Mouse (Mus musculus) forelimb bud, embryonic 11.5 days (tissue): ENCODE measurements around the gene Ubxn1.
"Not testable (repeated sequence)": the region's sequence is repeated elsewhere in the genome, so short reads cannot be mapped to it uniquely, and the experiment has no call there.

Source experiments
- DNase-seq: peaks from one replicate; pipeline ENCODE4 v3.0.0-alpha.2; 2012; ENCODE audit warnings: low read depth, low spot score

Ubxn1 gene

GRCm38 (mm10) chr19:8871267-8872186 is at the start of gene Ubxn1:
Gene Ubxn1, plus strand, starts transcription at chr19:8871496.
- peak; percentile 93 for DNase-seq

- DNase-seq, result no peak
Measured at GRCm38 (mm10) chr19:8822696-8823095, 48.6 kb upstream of the Ubxn1 start.

- DNase-seq, result no peak
Measured at GRCm38 (mm10) chr19:8829660-8830059, 41.6 kb upstream of the Ubxn1 start, which contains the start of gene AC129217.1. Gene AC129217.1, plus strand, starts transcription at chr19:8829773.

- DNase-seq, result no peak
Measured at GRCm38 (mm10) chr19:8830664-8831063, 40.6 kb upstream of the Ubxn1 start.

- no peak for DNase-seq
Measured at GRCm38 (mm10) chr19:8831262-8831661, 40.0 kb upstream of the Ubxn1 start.

- DNase-seq, result no peak
Measured at GRCm38 (mm10) chr19:8832971-8833370, 38.3 kb upstream of the Ubxn1 start.

- not testable (repeated sequence) for DNase-seq
Measured at GRCm38 (mm10) chr19:8836327-8836726, 35.0 kb upstream of the Ubxn1 start.

DNA sequence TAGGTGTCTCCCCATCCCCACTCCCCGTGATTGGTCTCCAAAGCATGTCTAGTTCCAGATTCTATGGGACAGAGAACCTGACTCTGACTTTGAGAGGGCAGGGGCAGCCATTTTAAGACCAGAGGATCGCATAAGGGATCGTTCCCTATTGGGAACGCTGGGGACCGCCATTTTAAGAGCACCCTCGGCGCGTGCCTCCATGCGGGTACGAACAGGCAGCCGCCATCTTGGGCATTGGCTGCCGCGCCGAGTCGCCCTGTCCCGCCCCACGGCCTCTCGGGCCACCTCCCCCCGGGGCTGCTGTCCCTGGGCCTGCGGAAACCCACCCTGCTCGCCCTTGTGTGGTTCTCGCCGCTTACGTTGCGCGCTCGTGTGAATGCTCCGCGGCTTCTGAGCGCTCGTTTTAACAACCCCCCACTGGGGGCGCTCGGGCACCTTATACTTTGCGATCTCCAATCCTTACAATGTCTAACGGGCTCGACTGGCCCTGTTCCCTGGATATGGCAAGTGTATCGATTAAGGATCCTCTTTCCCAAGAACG is 34.0 kb upstream of the Ubxn1 start, which contains the start of gene Bscl2:
Bscl2 (plus strand) TSS at position 217 of the 541 bp plus-strand sequence.
- DNase-seq, result peak; percentile 83

DNA sequence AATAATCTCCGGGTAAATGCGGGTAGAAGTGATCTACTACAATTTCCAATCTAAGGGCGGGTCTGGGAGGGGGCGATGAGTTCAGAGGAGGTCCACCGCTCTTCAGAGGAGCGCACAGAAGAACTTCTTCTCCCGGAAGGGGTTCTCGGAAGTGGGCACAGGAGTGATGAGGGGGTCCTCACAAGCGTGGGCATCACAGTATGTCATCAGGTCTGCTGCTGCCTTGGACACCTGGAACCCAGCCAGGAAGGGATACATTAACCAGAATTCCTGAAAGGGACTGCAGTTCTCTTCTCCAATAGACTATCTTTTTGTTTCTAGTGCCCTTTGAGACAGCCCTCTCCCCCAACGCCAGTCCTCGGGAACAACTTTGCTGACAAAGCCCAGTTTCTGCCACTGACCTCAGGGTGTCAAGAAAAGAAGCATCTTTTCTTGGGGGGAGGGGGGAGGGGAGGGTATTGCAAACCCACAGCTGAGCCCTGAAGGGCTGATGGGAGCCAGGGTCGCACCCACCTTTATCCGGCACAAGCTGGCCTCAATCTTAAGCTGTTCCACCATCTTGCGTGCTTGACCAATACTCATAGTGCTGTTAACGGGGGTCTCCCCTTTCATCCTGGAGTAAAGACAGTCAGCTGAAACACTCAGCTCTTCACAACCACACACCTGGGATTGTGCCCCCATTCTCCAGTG is 33.1 kb upstream of the Ubxn1 start:
- DNase-seq, result no peak

DNA sequence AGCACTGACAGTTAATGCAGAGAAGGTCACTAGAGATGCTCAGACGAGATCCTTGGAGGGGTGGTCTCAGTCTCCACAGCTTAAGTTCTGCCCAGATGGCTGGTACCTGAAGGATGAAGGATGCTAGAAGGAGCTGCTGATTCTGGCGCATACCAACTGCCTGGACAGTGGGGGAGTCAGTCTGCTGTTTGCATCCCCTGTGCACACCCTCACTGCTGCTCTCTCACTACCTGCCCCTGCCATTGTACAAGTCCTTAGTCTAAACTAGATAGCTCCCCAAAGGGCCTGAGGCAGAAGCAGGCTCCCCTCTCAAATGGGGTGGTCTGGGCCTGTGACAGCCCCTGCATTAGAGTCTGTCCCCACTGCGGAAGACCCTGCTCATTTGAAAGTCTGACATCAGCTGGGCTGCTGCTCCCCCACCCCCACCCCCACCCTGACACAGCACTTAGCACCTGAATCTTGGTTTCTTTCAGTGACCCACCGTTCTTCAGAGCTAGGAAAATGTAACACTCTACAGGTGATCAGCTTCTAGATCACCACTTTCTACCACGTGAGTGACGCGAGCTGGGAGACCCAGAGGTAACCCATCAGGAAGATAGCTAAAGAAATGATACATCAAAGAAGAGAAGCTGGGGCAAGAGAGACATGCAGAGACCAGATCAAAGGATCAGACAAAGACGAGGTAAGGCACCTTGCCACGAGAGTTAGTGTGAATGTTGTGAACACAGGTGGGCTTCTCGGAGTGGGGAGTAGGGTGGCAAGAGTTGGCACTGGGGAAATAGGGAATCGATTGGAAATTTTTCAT is 32.0 kb upstream of the Ubxn1 start, which contains the start of gene Gng3:
Gng3 (minus strand) TSS at position 92 of the 805 bp plus-strand sequence.
- no peak for DNase-seq

DNA sequence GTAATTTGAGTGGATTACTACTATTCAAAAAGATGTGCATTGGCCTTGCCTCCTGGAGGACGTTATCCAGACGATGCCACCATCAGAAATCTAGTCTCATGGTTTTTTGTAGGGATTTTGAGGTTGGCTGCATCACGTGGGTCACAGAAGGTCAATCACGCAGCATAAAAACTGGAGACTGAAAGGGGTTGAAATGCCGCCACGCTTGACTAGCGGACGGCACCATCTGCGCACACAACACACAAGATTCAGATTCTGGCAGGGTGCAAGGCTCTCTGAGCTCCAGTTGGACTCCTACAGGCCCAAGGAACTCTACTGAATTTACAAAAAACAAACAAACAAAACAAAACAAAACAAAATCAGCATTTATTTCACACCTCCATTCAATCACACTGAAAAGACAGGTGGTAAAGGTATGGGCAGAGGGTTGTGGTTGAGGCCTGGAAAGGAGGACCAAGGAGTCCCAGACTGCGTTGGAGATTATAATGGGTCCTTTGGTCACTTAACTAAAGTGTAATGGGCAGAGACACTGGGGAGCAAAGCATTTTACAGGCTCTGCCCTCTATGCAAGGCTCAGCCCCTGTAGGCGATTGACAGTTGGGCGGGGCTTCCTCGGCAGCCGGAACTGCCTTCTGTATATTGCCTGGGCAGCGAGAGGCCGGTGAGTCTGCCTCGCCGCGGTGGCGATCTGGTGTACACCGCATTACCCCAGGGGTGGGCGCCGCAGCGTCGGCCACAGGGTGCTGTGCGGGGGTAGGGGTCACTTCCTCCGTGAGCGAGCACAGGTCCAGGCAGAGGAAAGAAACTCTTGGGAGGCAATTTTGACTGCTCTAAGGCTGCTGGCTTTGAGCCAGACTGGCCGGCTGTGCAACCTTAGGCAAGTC is 31.1 kb upstream of the Ubxn1 start:
- no peak for DNase-seq

DNA sequence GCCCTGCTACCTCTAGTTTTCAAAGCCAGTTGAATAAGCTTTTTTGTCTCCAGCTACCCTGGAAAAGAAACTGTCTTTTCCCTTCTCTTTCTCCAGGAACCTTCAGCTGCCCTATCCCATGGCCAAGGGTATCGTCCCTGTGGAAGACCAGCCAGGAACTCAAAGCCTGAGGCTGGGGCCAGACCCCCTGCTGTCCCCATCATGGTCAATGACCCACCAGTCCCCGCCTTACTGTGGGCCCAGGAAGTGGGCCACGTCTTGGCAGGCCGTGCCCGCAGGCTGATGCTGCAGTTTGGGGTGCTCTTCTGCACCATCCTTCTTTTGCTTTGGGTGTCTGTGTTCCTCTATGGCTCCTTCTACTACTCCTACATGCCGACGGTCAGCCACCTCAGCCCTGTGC is 30.3 kb upstream of the Ubxn1 start:
- DNase-seq, result no peak

GRCm38 (mm10) chr19:8842961-8843360 is 28.3 kb upstream of the Ubxn1 start:
- no peak for DNase-seq

GRCm38 (mm10) chr19:8844371-8845129 is 26.7 kb upstream of the Ubxn1 start:
- peak; percentile 74 for DNase-seq

DNA sequence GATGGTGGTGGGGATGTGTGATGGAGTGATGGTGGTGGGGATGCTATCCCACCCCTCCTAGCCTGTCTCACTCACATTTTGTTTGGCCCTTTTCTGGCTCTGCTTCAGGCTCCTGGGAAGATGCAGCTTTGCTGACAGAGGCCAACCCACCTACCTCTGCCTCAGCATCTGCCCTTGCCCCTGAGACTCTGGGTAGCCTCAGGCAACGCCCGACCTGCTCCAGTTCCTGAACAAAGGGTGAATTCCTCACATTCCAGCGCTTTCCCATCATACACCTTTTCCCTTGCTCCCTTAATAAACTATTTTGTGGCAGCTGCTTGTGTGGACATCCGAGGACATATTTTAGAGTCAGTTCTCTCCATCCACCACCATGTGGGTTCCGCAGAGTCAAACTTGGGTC is 22.9 kb upstream of the Ubxn1 start:
- no peak for DNase-seq

- no peak for DNase-seq
Measured at GRCm38 (mm10) chr19:8850402-8850901, 20.8 kb upstream of the Ubxn1 start, which contains the start of gene Lrrn4cl. Gene Lrrn4cl, plus strand, starts transcription at chr19:8850768.

DNA sequence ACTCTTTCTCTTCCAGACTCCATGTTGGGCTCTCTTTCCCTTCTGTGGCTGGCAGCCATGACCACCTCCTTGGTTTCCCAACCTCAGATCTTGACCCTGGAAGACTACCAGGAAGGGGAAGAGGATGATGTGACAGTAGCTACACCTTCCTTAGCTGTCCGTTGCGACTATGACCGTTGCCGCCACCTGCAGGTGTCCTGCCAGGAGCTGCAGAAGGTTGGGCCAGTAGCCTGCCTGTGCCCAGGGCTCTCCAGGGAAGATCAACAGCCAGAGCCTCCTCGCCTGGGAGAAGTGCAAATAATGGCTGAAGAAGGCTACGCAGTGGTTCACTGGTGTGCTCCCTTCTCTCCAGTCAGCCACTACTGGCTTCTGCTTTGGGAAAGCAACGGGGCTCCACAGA is 19.7 kb upstream of the Ubxn1 start:
- no peak for DNase-seq

DNA sequence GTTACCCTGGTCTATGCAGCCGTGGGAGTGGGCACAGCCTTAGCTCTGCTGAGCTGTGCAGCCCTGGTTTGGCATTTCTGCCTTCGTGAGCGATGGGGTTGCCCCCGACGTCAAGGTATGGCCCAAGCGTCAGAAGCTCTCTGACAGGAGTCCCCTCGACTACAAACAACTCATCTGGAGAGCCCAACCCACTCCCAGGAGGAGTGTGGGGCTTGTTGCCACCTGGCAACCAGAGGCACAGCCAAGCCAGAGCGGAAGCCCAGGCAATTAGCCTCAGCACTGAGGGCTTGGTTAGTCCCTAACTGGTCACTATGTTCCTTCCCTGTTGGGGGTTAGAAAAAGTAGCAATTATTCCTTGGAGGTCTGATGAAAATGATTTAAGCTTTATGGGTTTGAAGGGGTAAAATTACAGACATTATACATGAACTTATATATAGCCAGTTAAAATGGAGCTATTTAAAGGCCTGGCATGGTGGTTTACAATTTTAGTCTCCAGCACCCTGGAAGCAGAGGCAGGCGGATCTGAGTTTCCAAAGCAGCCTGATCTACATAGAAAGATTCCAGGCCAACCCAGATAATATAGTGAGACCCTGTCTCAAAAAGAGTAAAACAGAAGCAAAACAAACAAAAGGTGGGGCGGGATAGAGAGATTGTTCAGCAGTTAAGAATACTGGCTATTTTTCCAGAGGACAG is 18.9 kb upstream of the Ubxn1 start:
- no peak for DNase-seq

GRCm38 (mm10) chr19:8853117-8853516 is 18.2 kb upstream of the Ubxn1 start:
- no peak for DNase-seq
